Mouse (Mus musculus): ENCODE data around the gene Txlna. TPM values are rescaled to one million over a fixed set of nuclear protein-coding genes. Genes with fewer than 3 reads are reported as not detected.

Txlna gene
- total and polyA plus RNA-seq, 3 experiments = 68.9 to 69.5 TPM; not detected in 1

GRCm38 (mm10) chr4:129661584-129661983 is 20.7 kb upstream of the Txlna start:
- Histone ChIP-seq H3K9me3 (replicated peaks; ENCODE audit: insufficient read depth, low read length) (no peaks in the 10 kb centered on the region), H3K27me3 (ENCODE audit: control insufficient read depth in 1 of 2, insufficient read depth in 2 of 2, low read length in 2 of 2) (no peaks in the 10 kb centered on the region), H3K27ac (ENCODE audit: control insufficient read depth, low read depth, low read length) (no peak overlapping the region), H3K79me2 (ENCODE audit: control insufficient read depth, insufficient read depth, low read length, poor library complexity) (no peaks in the 10 kb centered on the region), H3K9ac (ENCODE audit: control insufficient read depth, low read depth, low read length, poor library complexity, severe bottlenecking) (no peak overlapping the region), H3K4me3 (ENCODE audit: control insufficient read depth in 1 of 2, insufficient read depth in 1 of 2, low read depth in 2 of 2, low read length in 2 of 2) (no peak overlapping the region), H3K4me1 (ENCODE audit: control insufficient read depth in 1 of 2, insufficient read depth in 2 of 2, low read length in 2 of 2) (no peaks in the 10 kb centered on the region), H3K36me3 (ENCODE audit: control insufficient read depth in 1 of 2, insufficient read depth in 2 of 2, low read length in 2 of 2) (peaks cover 0 to 12% of the 10 kb centered on the region in 2 experiments; a peak in 3 of 4 replicates)
- TF ChIP-seq TCF12 (IDR thresholded peaks at IDR 0.05; ENCODE audit: low read depth, low read length) (no peak), TAL1 (IDR thresholded peaks at IDR 0.05; ENCODE audit: low read length) (no peak), CHD1 (IDR thresholded peaks at IDR 0.05; ENCODE audit: low read depth, low read length) (no peak), MYC (IDR thresholded peaks at IDR 0.05; ENCODE audit: low read depth, low read length) (no peak), POLR2A (IDR thresholded peaks at IDR 0.05; ENCODE audit: control insufficient read depth in 1 of 2, insufficient read depth in 1 of 2, low read depth in 1 of 2, low read length in 2 of 2, poor library complexity in 1 of 2) (no peak), EP300 (IDR thresholded peaks at IDR 0.05; ENCODE audit: low read depth in 1 of 2, low read length in 2 of 2) (no peak), ZMIZ1 (IDR thresholded peaks at IDR 0.05; ENCODE audit: low read depth, low read length) (no peak), GATA1 (IDR thresholded peaks at IDR 0.05; ENCODE audit: low read depth, low read length) (no peak), POLR2AphosphoS5 (IDR thresholded peaks at IDR 0.05; ENCODE audit: borderline replicate concordance, low read depth, low read length) (no peak), MAFK (IDR thresholded peaks at IDR 0.05; ENCODE audit: borderline replicate concordance, low read depth, low read length) (no peak), ZC3H11A (IDR thresholded peaks at IDR 0.05; ENCODE audit: low read depth, low read length) (no peak), KAT2A (conservative IDR thresholded peaks at IDR 0.05; ENCODE audit: low read depth, low read length) (no peak), NELFE (IDR thresholded peaks at IDR 0.05; ENCODE audit: low read depth, low read length) (no peak)
- no peak for DNase-seq (ENCODE audit: low read depth, low spot score)

- H3K9me3 ChIP-seq (replicated peaks; ENCODE audit: insufficient read depth, low read length) = no peaks in the 10 kb centered on the region
- no peak overlapping the region for H3K4me3 ChIP-seq (ENCODE audit: control insufficient read depth in 1 of 2, insufficient read depth in 1 of 2, low read depth in 2 of 2, low read length in 2 of 2)
- H3K36me3 ChIP-seq (ENCODE audit: control insufficient read depth in 1 of 2, insufficient read depth in 2 of 2, low read length in 2 of 2) = peaks cover 0 to 18% of the 10 kb centered on the region in 2 experiments; a peak in 2 of 4 replicates
- TF ChIP-seq RCOR1 (IDR thresholded peaks at IDR 0.05; ENCODE audit: low read depth, low read length) (no peak), ZC3H11A (IDR thresholded peaks at IDR 0.05; ENCODE audit: low read depth, low read length) (no peak), SMC3 (IDR thresholded peaks at IDR 0.05; ENCODE audit: low read depth, low read length) (no peak), GABPA (IDR thresholded peaks at IDR 0.05; ENCODE audit: low read depth, low read length) (no peak), NELFE (IDR thresholded peaks at IDR 0.05; ENCODE audit: low read depth, low read length) (no peak), TBP (IDR thresholded peaks at IDR 0.05; ENCODE audit: low read depth, low read length) (no peak), NRF1 (IDR thresholded peaks at IDR 0.05; ENCODE audit: insufficient read depth, low read depth, low read length, poor library complexity, severe bottlenecking) (no peak), JUND (IDR thresholded peaks at IDR 0.05; ENCODE audit: low read depth, low read length) (no peak), USF2 (IDR thresholded peaks at IDR 0.05; ENCODE audit: borderline replicate concordance in 1 of 2, insufficient read depth in 1 of 2, low read depth in 1 of 2, low read length in 2 of 2) (no peak), TCF12 (IDR thresholded peaks at IDR 0.05; ENCODE audit: low read depth, low read length) (no peak), E2F4 (IDR thresholded peaks at IDR 0.05; ENCODE audit: borderline replicate concordance, low read depth, low read length) (no peak)
- H3K79me2 ChIP-seq (ENCODE audit: control insufficient read depth, insufficient read depth, low read length, poor library complexity) = no peaks in the 10 kb centered on the region
- H3K27ac ChIP-seq (ENCODE audit: control insufficient read depth, low read depth, low read length) = no peak overlapping the region
- no peak for DNase-seq (ENCODE audit: low read depth, low spot score)
- H3K27me3 ChIP-seq (ENCODE audit: control insufficient read depth in 1 of 2, insufficient read depth in 2 of 2, low read length in 2 of 2) = no peaks in the 10 kb centered on the region
- H3K4me1 ChIP-seq (ENCODE audit: control insufficient read depth in 1 of 2, insufficient read depth in 2 of 2, low read length in 2 of 2) = no peaks in the 10 kb centered on the region
- H3K9ac ChIP-seq (ENCODE audit: control insufficient read depth, low read depth, low read length, poor library complexity, severe bottlenecking) = no peak overlapping the region
Measured at GRCm38 (mm10) chr4:129654770-129655169, 13.9 kb upstream of the Txlna start.

All from MEL (cell line).